Mouse (Mus musculus) lung, embryonic 15.5 days (tissue): ENCODE results near the gene 8030474K03Rik. TPM values are rescaled to one million over a fixed set of nuclear protein-coding genes. Genes with fewer than 3 reads are reported as not detected.

Experiments used
- ATAC-seq: fragments of 200-750 bp; cut with Nextera tagmentation; 2 replicates; pipeline ENCODE4 v1.8.0; 2017; ENCODE audit warnings: moderate number of reproducible peaks, borderline replicate concordance; ENCODE audit not compliant: low FRiP score, low TSS enrichment; ENCODE audit errors: extremely low read depth
- H3K27ac ChIP-seq: fragments of 300-500 bp; sonication (generic); 2 replicates; pipeline ENCODE4 v1.5.1; 2015; ENCODE audit warnings: moderate library complexity, mild to moderate bottlenecking, inconsistent platforms
- H3K27me3 ChIP-seq: fragments of 300-500 bp; sonication (generic); 2 replicates; pipeline ENCODE4 v1.6.1; 2015; ENCODE audit warnings: inconsistent platforms
- H3K36me3 ChIP-seq: fragments of 300-500 bp; sonication (generic); 2 replicates; pipeline ENCODE4 v1.6.1; 2015; ENCODE audit warnings: inconsistent platforms
- H3K4me1 ChIP-seq: fragments of 300-500 bp; sonication (generic); 2 replicates; pipeline ENCODE4 v1.6.1; 2015; ENCODE audit warnings: inconsistent platforms
- H3K4me2 ChIP-seq: fragments of 300-500 bp; sonication (generic); 2 replicates; pipeline ENCODE4 v1.6.1; 2015; ENCODE audit warnings: inconsistent platforms, mild to moderate bottlenecking, moderate library complexity
- H3K4me3 ChIP-seq: fragments of 300-500 bp; sonication (generic); 2 replicates; pipeline ENCODE4 v1.5.1; 2015; ENCODE audit warnings: mild to moderate bottlenecking, inconsistent platforms
- H3K9ac ChIP-seq: fragments of 300-500 bp; sonication (generic); 2 replicates; pipeline ENCODE4 v1.6.1; 2015; ENCODE audit warnings: inconsistent platforms
- H3K9me3 ChIP-seq: fragments of 300-500 bp; sonication (generic); 2 replicates; pipeline ENCODE4 v1.6.1; 2016; ENCODE audit warnings: inconsistent platforms
- WGBS: fragments of 180-500 bp; shearing (Covaris S2); methylation state at CpG from one replicate; pipeline ENCODE4 v1.1.7; 2015; 5-methylcytosine and 5-hydroxymethylcytosine counted together
- polyA plus RNA-seq: library from polyadenylated mRNA; unstranded; fragments of >200 nt; fragmentation: Nextera tagmentation; extraction: Ambion mirVana; gene quantifications from 2 replicates; pipeline ENCODE4 v1.2.1, GENCODE M21; 2015

The 8030474K03Rik gene
- polyA plus RNA-seq = 0.24 and 0.29 TPM in 2 replicates

DNA sequence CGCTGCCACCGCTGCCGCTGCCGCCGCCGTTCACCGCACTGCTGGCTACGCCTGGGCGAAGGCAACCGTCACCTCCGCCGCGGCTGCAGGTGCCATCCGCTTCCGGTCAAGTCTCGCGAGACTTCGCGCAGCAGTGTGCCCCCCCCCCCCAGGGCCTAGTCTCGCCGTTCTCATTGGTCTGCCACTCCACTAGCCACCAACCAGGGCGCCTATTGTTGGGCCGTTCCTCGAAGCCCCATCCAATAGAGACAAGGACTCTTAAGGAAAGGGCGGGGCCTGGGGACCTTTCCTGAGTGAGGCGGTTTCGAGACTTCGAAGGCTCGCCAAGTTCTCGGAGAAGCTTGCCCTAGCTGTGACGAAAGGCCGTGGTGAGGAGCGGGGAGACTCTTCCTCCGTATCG is at the start of gene 8030474K03Rik, which contains the start of gene Gm4779:
TSS of gene 8030474K03Rik (plus strand) at position 315 of the 400 bp plus-strand sequence.
TSS of gene Gm4779 (minus strand) at position 82 of the 400 bp plus-strand sequence.
- H3K27ac ChIP-seq = no peak within 1 kb of the TSS
- no peaks in the 10 kb centered on the region for H3K27me3 ChIP-seq
- no peak within 1 kb of the TSS for H3K4me2 ChIP-seq
- H3K36me3 ChIP-seq = no peaks in the 10 kb centered on the region
- H3K9me3 ChIP-seq = no peaks in the 10 kb centered on the region
- H3K9ac ChIP-seq = no peak within 1 kb of the TSS
- no peak within 1 kb of the TSS for H3K4me3 ChIP-seq
- H3K4me1 ChIP-seq = no peaks in the 10 kb centered on the region
- 88% methylated on average over 35 of the region's 35 CpGs for WGBS
- no peak for ATAC-seq

DNA sequence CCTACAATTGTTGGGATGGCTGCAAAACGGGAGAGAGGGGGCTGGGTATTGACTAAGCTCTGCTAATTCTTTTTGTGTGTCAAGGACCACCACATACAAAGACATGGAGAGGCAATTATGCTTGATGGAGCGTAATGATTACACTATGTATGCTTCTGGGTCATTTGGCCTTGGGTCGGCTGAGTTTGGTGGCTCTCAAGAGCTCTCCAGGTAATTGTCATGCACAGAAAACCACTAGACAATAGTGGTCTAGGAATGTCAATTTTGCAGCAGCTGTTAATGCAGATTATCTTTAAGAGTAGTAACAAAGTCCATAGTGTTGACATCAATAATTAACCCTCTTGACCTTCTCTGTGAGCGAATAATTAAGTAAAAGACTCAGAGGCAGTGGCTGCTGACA is 44.3 kb upstream of the 8030474K03Rik start:
- 54% methylated on average over 4 of the region's 4 CpGs for WGBS
- H3K9ac ChIP-seq = no peak overlapping the region

DNA sequence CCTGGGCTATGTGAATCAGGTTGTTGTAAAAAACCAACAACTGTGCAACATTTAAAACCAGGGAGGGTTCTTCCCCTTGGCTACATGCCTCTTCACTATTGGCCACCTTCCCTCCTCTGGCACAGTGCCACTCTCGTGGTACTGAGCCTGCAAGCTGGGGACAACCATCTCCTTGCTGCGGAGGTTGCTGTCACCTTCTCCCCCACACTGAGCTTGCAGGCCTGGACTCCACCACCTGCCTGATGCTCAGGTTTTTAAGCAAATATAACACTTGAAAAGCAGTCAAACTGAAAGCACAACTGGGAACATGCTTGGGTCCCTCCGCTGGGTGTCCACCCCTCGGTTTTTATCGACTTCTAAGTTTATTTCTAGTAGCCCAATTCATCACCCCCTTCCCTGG is 40.0 kb upstream of the 8030474K03Rik start:
- Histone ChIP-seq H3K27me3 (no peaks in the 10 kb centered on the region), H3K9me3 (no peaks in the 10 kb centered on the region), H3K4me2 (no peak overlapping the region), H3K27ac (no peak overlapping the region), H3K4me1 (no peaks in the 10 kb centered on the region), H3K36me3 (no peaks in the 10 kb centered on the region), H3K4me3 (no peak overlapping the region), H3K9ac (no peak overlapping the region)
- ATAC-seq = no peak
- WGBS = 45% methylated on average over 5 of the region's 5 CpGs

More for the DNA sequence above, 44.3 kb upstream of the 8030474K03Rik start:
- Histone ChIP-seq H3K27ac (no peak overlapping the region), H3K4me2 (no peak overlapping the region), H3K27me3 (no peaks in the 10 kb centered on the region), H3K36me3 (no peaks in the 10 kb centered on the region), H3K9me3 (no peaks in the 10 kb centered on the region), H3K4me1 (no peaks in the 10 kb centered on the region), H3K4me3 (no peak overlapping the region)
- no peak for ATAC-seq

DNA sequence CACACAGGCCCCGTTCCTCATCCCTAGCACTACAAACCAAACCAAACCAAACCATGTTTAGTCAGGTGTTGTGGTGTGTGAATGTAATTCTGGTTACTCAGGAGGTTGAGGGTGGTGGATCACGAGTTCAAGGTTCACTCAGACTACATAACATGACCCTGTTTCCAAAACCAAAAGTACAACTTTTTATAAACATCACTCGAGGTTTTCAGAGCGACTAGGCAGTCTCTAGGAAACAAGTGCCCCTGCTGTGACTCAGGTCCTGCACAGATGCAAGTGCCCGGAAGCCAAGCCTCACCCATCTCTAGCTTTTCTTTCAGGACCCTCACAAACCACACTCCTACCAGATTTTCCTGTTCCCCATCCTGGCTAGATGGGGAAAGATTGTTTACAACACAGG is 29.8 kb upstream of the 8030474K03Rik start:
- 68% methylated on average over 5 of the region's 5 CpGs for WGBS
- Histone ChIP-seq H3K9me3 (no peaks in the 10 kb centered on the region), H3K27me3 (no peaks in the 10 kb centered on the region; the same call in 1 of the 2 replicates), H3K4me1 (no peaks in the 10 kb centered on the region), H3K36me3 (no peaks in the 10 kb centered on the region), H3K27ac (no peak overlapping the region), H3K9ac (no peak overlapping the region), H3K4me3 (no peak overlapping the region), H3K4me2 (no peak overlapping the region)
- ATAC-seq = no peak

DNA sequence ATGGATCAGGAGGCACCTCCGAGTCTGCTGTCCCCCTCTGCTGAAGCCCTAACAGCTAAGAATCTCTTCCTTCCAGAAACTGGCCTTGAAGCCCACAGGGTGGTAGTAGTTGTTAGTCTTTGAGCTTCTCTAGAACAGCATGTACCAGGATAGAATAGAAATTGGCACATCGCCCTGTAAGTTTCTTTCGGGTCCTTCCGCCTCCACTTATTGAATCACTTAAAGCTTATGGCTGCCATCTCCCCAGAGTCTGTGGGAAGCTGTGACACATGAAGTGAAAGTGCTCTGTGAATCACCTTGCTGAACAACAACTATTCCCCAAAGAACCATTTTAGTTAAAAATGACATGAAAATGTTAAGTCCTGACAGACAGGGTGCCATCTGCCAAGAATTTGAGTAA is 29.3 kb upstream of the 8030474K03Rik start:
- Histone ChIP-seq H3K4me1 (no peaks in the 10 kb centered on the region), H3K4me3 (no peak overlapping the region), H3K27me3 (no peaks in the 10 kb centered on the region; the same call in 1 of the 2 replicates), H3K4me2 (no peak overlapping the region), H3K36me3 (no peaks in the 10 kb centered on the region), H3K9ac (no peak overlapping the region), H3K9me3 (no peaks in the 10 kb centered on the region), H3K27ac (no peak overlapping the region)
- 65% methylated on average over 4 of the region's 4 CpGs for WGBS
- no peak for ATAC-seq

DNA sequence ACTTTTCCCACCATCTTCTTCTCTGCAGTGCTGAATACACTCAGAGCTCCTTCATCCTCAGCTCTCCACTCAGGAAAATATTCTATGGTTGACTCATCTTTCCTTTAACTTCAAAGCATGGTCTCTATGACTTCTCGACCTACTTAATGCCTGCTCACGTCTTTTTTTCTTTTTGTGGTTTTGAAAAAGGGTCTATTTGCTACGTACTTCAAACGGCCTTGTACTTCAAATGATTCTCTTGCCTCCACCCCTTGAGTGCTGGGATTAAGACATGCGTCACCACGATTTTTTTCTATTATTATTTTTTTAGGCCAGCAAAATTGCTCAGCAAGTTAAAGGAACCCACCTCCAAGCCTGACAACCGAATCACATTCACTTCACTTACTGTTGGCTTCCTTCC is 27.2 kb upstream of the 8030474K03Rik start:
- 32% methylated on average over 7 of the region's 7 CpGs for WGBS

DNA sequence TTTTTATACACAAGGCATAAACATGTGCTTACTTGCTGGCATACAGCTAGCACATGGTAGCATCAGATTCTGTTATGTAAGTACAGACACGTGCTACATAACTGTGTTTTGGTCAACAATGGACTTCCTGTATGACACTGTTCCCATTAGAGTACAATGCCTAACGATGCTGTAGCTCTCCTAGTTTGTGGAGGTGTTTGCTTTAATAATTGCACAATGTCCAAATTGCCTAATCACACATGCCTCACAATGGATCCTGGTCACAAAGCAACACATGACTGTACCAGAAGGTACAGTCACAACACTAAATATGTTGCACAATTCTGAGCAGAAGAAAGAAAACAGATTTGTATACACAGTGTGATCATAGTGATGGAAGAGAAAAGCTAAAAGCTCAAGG is 25.0 kb upstream of the 8030474K03Rik start:
- 48% methylated on average over 2 of the region's 2 CpGs for WGBS
- Histone ChIP-seq H3K4me3 (no peak overlapping the region), H3K27me3 (peaks cover 3% of the 10 kb centered on the region; the same call in 1 of the 2 replicates), H3K36me3 (no peaks in the 10 kb centered on the region), H3K9me3 (no peaks in the 10 kb centered on the region), H3K27ac (no peak overlapping the region), H3K4me1 (no peaks in the 10 kb centered on the region), H3K9ac (no peak overlapping the region), H3K4me2 (no peak overlapping the region)
- ATAC-seq = no peak

More for the DNA sequence above, 27.2 kb upstream of the 8030474K03Rik start:
- Histone ChIP-seq H3K9ac (no peak overlapping the region), H3K4me1 (no peaks in the 10 kb centered on the region), H3K27ac (no peak overlapping the region), H3K4me2 (no peak overlapping the region), H3K9me3 (no peaks in the 10 kb centered on the region), H3K4me3 (no peak overlapping the region), H3K27me3 (no peaks in the 10 kb centered on the region), H3K36me3 (no peaks in the 10 kb centered on the region)
- ATAC-seq = no peak

DNA sequence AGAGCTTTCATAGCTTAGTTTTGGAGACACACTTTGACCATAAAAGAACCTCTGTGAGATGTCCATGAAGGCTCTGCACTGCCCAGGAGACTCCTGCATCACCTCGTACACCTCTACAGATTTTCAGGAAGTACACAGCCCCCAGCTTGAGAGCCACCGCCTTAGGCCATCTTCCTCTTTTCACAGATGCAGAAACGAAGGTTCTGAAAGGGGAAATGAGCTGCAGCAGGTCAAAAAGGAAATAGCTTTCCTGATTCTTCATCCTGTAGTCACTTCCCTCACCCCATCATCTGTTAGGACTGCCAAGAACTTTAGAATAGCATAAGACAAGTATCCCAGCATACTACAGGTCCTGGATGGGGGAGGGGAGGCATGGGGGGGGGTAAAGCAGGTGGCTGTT is 24.1 kb upstream of the 8030474K03Rik start:
- Histone ChIP-seq H3K9ac (no peak overlapping the region), H3K27ac (no peak overlapping the region), H3K4me1 (no peaks in the 10 kb centered on the region), H3K9me3 (no peaks in the 10 kb centered on the region), H3K4me2 (no peak overlapping the region), H3K4me3 (no peak overlapping the region), H3K36me3 (no peaks in the 10 kb centered on the region), H3K27me3 (peaks cover 3% of the 10 kb centered on the region; the same call in 1 of the 2 replicates)
- 34% methylated on average over 3 of the region's 3 CpGs for WGBS
- ATAC-seq = no peak

DNA sequence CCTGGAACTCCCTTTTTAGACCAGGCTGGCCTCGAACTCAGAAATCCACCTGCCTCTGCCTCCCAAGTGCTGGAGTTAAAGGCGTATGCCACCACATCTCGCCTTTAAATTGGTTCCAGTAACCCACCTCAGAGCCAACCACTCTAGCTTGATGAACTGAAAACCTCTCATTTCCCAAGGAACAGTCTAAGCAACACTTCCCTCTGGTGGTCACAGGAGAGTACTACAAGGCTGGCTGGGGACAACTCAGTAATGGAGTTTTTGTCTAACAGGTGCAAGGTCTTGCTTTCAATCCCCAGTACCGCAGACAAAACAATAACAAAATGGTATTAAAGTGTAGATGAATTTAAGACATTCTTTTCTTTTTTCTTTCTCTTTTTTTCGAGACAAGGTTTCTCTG is 22.4 kb upstream of the 8030474K03Rik start:
- Histone ChIP-seq H3K36me3 (no peaks in the 10 kb centered on the region), H3K4me2 (no peak overlapping the region), H3K27ac (no peak overlapping the region), H3K27me3 (peaks cover 3% of the 10 kb centered on the region; the same call in 1 of the 2 replicates), H3K9me3 (no peaks in the 10 kb centered on the region), H3K4me1 (no peaks in the 10 kb centered on the region), H3K9ac (no peak overlapping the region), H3K4me3 (no peak overlapping the region)
- no peak for ATAC-seq
- 34% methylated on average over 5 of the region's 5 CpGs for WGBS

DNA sequence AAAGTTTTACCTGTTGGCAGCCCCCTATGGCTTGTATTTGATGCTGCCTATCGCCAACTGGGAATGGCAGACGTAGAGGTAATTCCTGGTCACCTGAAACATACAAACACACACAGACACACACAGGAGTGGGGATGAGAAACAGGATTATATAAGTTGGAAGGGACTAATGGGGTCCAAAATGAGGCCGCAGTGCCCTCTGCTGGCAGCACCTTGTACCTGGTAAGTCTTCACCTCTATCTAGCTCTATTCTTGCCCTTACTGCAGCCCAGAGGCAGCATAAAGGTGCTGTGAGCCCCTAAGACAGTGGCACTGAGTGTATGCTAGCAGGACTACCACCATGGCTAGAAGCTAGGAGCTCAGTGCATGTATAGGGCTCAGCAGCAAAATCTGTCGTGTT is 2.9 kb upstream of the 8030474K03Rik start:
- Histone ChIP-seq H3K4me1 (no peaks in the 10 kb centered on the region), H3K4me2 (no peak overlapping the region), H3K4me3 (no peak overlapping the region), H3K27me3 (no peaks in the 10 kb centered on the region), H3K36me3 (no peaks in the 10 kb centered on the region), H3K9me3 (no peaks in the 10 kb centered on the region), H3K9ac (no peak overlapping the region), H3K27ac (no peak overlapping the region)
- WGBS = 38% methylated on average over 4 of the region's 4 CpGs
- ATAC-seq = no peak

DNA sequence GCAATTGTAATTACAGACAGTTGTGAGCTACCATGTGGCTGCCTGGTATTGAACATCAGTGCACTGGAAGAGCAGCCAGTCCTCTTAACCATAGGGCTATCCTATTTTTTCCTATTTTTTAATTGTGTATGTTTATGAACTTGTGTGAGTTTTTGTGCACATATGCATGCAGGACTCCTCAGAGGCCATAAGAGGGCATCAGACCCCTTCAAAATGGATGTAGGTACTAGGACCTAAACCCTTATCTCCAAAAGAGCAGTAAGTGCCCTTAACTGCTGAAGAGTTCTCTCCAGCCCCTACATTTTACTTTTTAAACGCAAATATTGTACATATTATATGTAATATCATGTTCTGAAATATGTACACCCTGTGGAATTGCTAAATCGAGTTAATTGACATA is 11.1 kb downstream of the 8030474K03Rik start:
- no peaks in the 10 kb centered on the region for H3K36me3 ChIP-seq
- WGBS = 20% methylated on average over 2 of the region's 2 CpGs
- no peak overlapping the region for H3K27ac ChIP-seq
- no peak overlapping the region for H3K9ac ChIP-seq
- H3K27me3 ChIP-seq = peaks cover 7% of the 10 kb centered on the region; the same call in 1 of the 2 replicates
- no peak overlapping the region for H3K4me3 ChIP-seq
- H3K9me3 ChIP-seq = no peaks in the 10 kb centered on the region
- H3K4me1 ChIP-seq = no peaks in the 10 kb centered on the region
- ATAC-seq = no peak
- no peak overlapping the region for H3K4me2 ChIP-seq

DNA sequence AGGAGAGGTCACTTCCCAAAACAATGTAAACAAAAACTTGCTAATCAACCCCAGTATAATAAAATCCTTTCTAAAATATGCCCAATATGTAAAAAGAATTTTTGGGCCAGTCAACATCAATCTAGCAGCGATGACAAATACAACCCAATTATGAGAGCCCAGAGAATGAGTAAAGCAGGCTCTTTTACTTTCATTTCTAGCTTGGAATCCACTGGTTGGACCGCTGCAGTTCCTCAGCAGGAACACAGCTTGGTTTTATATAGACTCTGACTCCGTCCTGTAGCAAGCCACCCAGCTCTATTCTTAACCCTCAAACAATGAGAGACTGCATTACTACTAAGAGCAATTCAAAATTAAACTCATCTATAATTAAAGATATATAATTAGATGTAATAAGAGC is 17.3 kb downstream of the 8030474K03Rik start:
- no peaks in the 10 kb centered on the region for H3K9me3 ChIP-seq
- no peak overlapping the region for H3K4me2 ChIP-seq
- no peak overlapping the region for H3K9ac ChIP-seq
- peaks cover 3% of the 10 kb centered on the region; the same call in 1 of the 2 replicates for H3K27me3 ChIP-seq
- ATAC-seq = no peak
- 59% methylated on average over 3 of the region's 3 CpGs for WGBS
- no peak overlapping the region for H3K4me3 ChIP-seq
- H3K27ac ChIP-seq = no peak overlapping the region
- no peaks in the 10 kb centered on the region for H3K4me1 ChIP-seq
- H3K36me3 ChIP-seq = no peaks in the 10 kb centered on the region

DNA sequence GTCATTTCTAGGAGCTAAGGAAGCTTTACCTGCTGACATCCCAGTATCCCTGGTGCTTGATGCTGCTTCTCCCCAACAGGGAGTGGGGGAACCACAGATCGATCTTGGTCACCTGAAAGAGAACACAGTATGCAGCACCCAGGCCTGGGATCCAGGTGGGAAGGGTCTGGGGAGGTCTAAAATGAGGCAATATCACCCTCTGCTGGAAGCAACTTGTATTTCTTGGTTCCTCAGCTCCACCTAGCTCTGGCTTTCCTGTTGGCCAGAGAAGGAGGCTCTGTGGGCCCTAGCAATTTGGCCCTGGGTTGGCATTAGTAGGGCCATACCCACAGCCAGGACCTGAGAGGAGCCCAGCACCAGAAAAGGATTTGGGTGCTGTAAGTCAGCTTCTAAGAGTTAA is 24.7 kb downstream of the 8030474K03Rik start:
- no peak for ATAC-seq
- Histone ChIP-seq H3K4me2 (no peak overlapping the region), H3K9me3 (no peaks in the 10 kb centered on the region), H3K27ac (no peak overlapping the region), H3K36me3 (no peaks in the 10 kb centered on the region), H3K27me3 (peaks cover 4% of the 10 kb centered on the region; the same call in 1 of the 2 replicates), H3K4me3 (no peak overlapping the region), H3K9ac (no peak overlapping the region), H3K4me1 (no peaks in the 10 kb centered on the region)
- WGBS = 33% methylated on average over 1 of the region's 1 CpGs
